Mouse (Mus musculus): ENCODE measurements at regions not wholly inside any gene's neighbourhood (a gene's known extent, or its start where the extent isn't known, plus 50 kb on each side); places are given as distances from the start of the nearest gene placed in this dataset.

GRCm38 (mm10) chr15:18360256-18360655 lies 458.5 kb upstream of the Cdh10 start:
- no peak for TF ChIP-seq CTCF (IDR thresholded peaks at IDR 0.05)
- no peak for DNase-seq (ENCODE audit: extremely low spot score in 1 of 2, low spot score in 2 of 2)
- intact Hi-C loops (cut with DNase I), result no loop called here
- H3K4me3 ChIP-seq, result no peak overlapping the region
- H3K27ac ChIP-seq, result no peak overlapping the region

GRCm38 (mm10) chr15:18399724-18400123 lies 419.0 kb upstream of the Cdh10 start:
- DNase-seq (ENCODE audit: extremely low spot score in 1 of 2, low spot score in 2 of 2), result no peak
- H3K4me3 ChIP-seq, result no peak overlapping the region
- intact Hi-C loops (cut with DNase I), result loop anchor here (2.0 to 5.0 kb wide), 4 partner anchors 419 to 877 kb away; partner anchors contain the start of gene Cdh10
- no peak overlapping the region for H3K27ac ChIP-seq
- peak; percentile 56 for TF ChIP-seq CTCF (IDR thresholded peaks at IDR 0.05)

GRCm38 (mm10) chr15:18400257-18400846 lies 418.4 kb upstream of the Cdh10 start:
- no peak for DNase-seq (ENCODE audit: extremely low spot score in 1 of 2, low spot score in 2 of 2)
- Histone ChIP-seq H3K4me3 (no peak overlapping the region), H3K27ac (no peak overlapping the region)
- intact Hi-C loops (cut with DNase I), result loop anchor here (5.0 kb wide), 1 partner anchor 432 kb away; no protein-coding TSS in a partner anchor
- no peak for TF ChIP-seq CTCF (IDR thresholded peaks at IDR 0.05)

- DNase-seq (ENCODE audit: extremely low spot score in 1 of 2, low spot score in 2 of 2), result no peak
- no peak for TF ChIP-seq CTCF (IDR thresholded peaks at IDR 0.05)
- Histone ChIP-seq H3K27ac (no peak overlapping the region), H3K4me3 (no peak overlapping the region)
- intact Hi-C loops (cut with DNase I), result no loop called here
Measured at GRCm38 (mm10) chr15:18432705-18433104, 386.0 kb upstream of the Cdh10 start.

- no peak overlapping the region for H3K4me3 ChIP-seq
- H3K27ac ChIP-seq, result no peak overlapping the region
- intact Hi-C loops (cut with DNase I), result no loop called here
- no peak for DNase-seq (ENCODE audit: extremely low spot score in 1 of 2, low spot score in 2 of 2)
- no peak for TF ChIP-seq CTCF (IDR thresholded peaks at IDR 0.05)
Measured at GRCm38 (mm10) chr15:18453801-18454200, 364.9 kb upstream of the Cdh10 start.

- no peak for DNase-seq (ENCODE audit: extremely low spot score in 1 of 2, low spot score in 2 of 2)
Measured at GRCm38 (mm10) chr15:18482385-18482784, 336.4 kb upstream of the Cdh10 start.

GRCm38 (mm10) chr15:18511606-18512005 lies 307.1 kb upstream of the Cdh10 start:
- H3K4me3 ChIP-seq, result no peak overlapping the region
- no peak for TF ChIP-seq CTCF (IDR thresholded peaks at IDR 0.05)
- no peak for DNase-seq (ENCODE audit: extremely low spot score in 1 of 2, low spot score in 2 of 2)
- intact Hi-C loops (cut with DNase I), result no loop called here
- no peak overlapping the region for H3K27ac ChIP-seq

More at GRCm38 (mm10) chr15:18482385-18482784, 336.4 kb upstream of the Cdh10 start:
- intact Hi-C loops (cut with DNase I), result no loop called here
- Histone ChIP-seq H3K4me3 (no peak overlapping the region), H3K27ac (no peak overlapping the region)
- TF ChIP-seq CTCF (IDR thresholded peaks at IDR 0.05), result no peak

GRCm38 (mm10) chr15:18517701-18518100 lies 301.0 kb upstream of the Cdh10 start:
- no peak overlapping the region for H3K27ac ChIP-seq
- DNase-seq (ENCODE audit: extremely low spot score in 1 of 2, low spot score in 2 of 2), result no peak
- TF ChIP-seq CTCF (IDR thresholded peaks at IDR 0.05), result no peak
- intact Hi-C loops (cut with DNase I), result no loop called here
- H3K4me3 ChIP-seq, result no peak overlapping the region

GRCm38 (mm10) chr15:18556457-18556856 lies 262.3 kb upstream of the Cdh10 start:
- TF ChIP-seq CTCF (IDR thresholded peaks at IDR 0.05), result no peak
- Histone ChIP-seq H3K4me3 (no peak overlapping the region), H3K27ac (no peak overlapping the region)
- intact Hi-C loops (cut with DNase I), result no loop called here
- DNase-seq (ENCODE audit: extremely low spot score in 1 of 2, low spot score in 2 of 2), result no peak
